Mouse (Mus musculus): ENCODE results near the gene Speer4e.
"Not testable (repeated sequence)": the region's sequence is repeated elsewhere in the genome, so short reads cannot be mapped to it uniquely, and the experiment has no call there.

GRCm38 (mm10) chr5:14941043-14941442 is 2.8 kb upstream of the Speer4e start:
- TF ChIP-seq CTCF (IDR thresholded peaks at IDR 0.05; ENCODE audit: low read depth, low read length); EP300 (IDR thresholded peaks at IDR 0.05; ENCODE audit: insufficient read depth, low read depth, low read length): not testable (repeated sequence)

All from ES-Bruce4 (cell line).